Mouse (Mus musculus): Measurements from ENCODE around the gene Dcp1b. TPM values are rescaled to one million over a fixed set of nuclear protein-coding genes. Genes with fewer than 3 reads are reported as not detected.

Dcp1b gene
- polyA plus RNA-seq, 1 experiment = 1.7 TPM

DNA sequence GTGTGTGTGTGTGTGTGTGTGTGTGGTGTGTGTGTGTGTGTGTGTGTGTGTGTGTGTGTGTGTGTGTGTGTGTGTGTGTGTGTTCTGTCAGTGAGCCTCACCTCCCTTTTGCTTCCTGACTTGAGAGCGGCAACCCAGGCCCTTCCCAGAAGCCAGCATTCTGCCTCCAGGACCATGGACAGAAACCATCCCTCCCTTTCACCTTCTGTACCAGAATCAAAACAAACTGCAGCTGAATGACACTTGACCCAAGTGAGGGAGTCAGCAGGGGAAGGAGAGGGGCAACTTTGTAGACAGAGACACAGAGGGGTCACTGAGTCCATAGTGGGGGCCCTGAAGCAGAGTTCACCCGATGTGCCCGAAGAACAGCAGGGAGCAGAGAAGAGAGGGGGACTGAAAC, 58.0 kb downstream of the Dcp1b start:
- H3K36me3 ChIP-seq (ENCODE audit: control insufficient read depth, insufficient read depth) = no peaks in the 10 kb centered on the region
- H3ac ChIP-seq (ENCODE audit: control insufficient read depth, insufficient read length, low read depth) = no peak overlapping the region
- TF ChIP-seq MAX (IDR thresholded peaks at IDR 0.05) = no peak
- TF ChIP-seq USF1 (IDR thresholded peaks at IDR 0.05; ENCODE audit: low read depth) = no peak
- no peak for TF ChIP-seq MYOD1 (IDR thresholded peaks at IDR 0.05; ENCODE audit: control insufficient read depth, insufficient read length, low read depth)
- TF ChIP-seq MYOG (IDR thresholded peaks at IDR 0.05; ENCODE audit: control insufficient read depth, extremely low read depth, insufficient read length) = no peak
- TF ChIP-seq CTCF (IDR thresholded peaks at IDR 0.05; ENCODE audit: control insufficient read depth, insufficient read depth, insufficient read length) = no peak
- no peak for TF ChIP-seq CEBPB (IDR thresholded peaks at IDR 0.05; ENCODE audit: low read depth)
- no peak for TF ChIP-seq FOSL1 (IDR thresholded peaks at IDR 0.05; ENCODE audit: insufficient read depth, low read length, poor library complexity, severe bottlenecking)
- H3K79me2 ChIP-seq (ENCODE audit: control insufficient read depth, insufficient read depth) = no peaks in the 10 kb centered on the region
- H3K4me3 ChIP-seq (ENCODE audit: insufficient read depth, poor library complexity, severe bottlenecking) = no peak overlapping the region
- no peaks in the 10 kb centered on the region for H3K79me3 ChIP-seq (ENCODE audit: low read depth)
- H3K27me3 ChIP-seq (ENCODE audit: control insufficient read depth, insufficient read depth, insufficient read length) = peaks cover 11% of the 10 kb centered on the region

DNA sequence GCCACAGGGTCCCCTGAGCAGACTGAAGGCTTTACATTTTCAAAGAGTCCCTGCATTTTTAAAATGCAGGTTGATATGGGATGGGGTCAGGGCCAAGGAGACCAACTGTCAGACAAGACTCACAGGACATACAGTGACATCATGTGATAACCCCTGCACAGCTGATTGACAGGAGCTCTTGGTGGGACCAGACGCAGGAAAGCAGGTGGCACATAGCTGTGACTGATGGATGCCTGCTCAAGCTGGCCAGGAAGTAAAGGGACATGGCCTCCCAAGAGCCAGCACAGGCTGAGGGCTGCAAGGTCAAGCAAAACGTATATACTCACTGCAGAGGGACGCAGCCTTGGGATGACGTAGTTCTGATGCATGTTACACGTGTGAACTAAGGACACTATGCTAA, 60.4 kb downstream of the Dcp1b start:
- Histone ChIP-seq H3ac (ENCODE audit: control insufficient read depth, insufficient read length, low read depth) (no peak overlapping the region), H3K27me3 (ENCODE audit: control insufficient read depth, insufficient read depth, insufficient read length) (peaks cover 19% of the 10 kb centered on the region), H3K79me2 (ENCODE audit: control insufficient read depth, insufficient read depth) (no peaks in the 10 kb centered on the region), H3K36me3 (ENCODE audit: control insufficient read depth, insufficient read depth) (no peaks in the 10 kb centered on the region), H3K4me3 (ENCODE audit: insufficient read depth, poor library complexity, severe bottlenecking) (no peak overlapping the region), H3K79me3 (ENCODE audit: low read depth) (no peaks in the 10 kb centered on the region)
- no peak for TF ChIP-seq CEBPB (IDR thresholded peaks at IDR 0.05; ENCODE audit: low read depth)
- TF ChIP-seq CTCF (IDR thresholded peaks at IDR 0.05; ENCODE audit: control insufficient read depth, insufficient read depth, insufficient read length) = no peak
- no peak for TF ChIP-seq MYOD1 (IDR thresholded peaks at IDR 0.05; ENCODE audit: control insufficient read depth, insufficient read length, low read depth)
- no peak for TF ChIP-seq MAX (IDR thresholded peaks at IDR 0.05)
- no peak for TF ChIP-seq FOSL1 (IDR thresholded peaks at IDR 0.05; ENCODE audit: insufficient read depth, low read length, poor library complexity, severe bottlenecking)
- TF ChIP-seq USF1 (IDR thresholded peaks at IDR 0.05; ENCODE audit: low read depth) = no peak
- TF ChIP-seq MYOG (IDR thresholded peaks at IDR 0.05; ENCODE audit: control insufficient read depth, extremely low read depth, insufficient read length) = no peak

DNA sequence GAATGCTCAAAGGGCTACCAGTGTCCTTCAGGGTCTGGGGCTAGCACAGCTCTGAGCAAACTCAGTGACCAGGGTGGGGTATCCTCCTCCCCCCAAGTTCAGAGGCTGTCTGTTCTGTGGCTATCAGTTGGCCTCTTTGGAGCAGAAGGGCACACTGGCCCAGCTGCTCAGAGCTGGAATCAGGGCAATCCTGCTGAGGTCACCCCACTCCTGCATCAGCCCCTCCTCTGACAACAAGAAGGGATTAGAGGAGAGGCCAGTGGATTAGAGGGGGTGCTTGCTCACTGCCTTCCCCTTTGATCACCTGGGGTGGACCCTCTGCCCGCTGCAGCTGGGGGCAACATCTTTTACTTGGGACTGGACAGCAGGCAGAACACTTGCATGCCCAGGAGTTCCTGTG, 61.2 kb downstream of the Dcp1b start, which contains the start of gene Cacna2d4:
Cacna2d4 (plus strand) TSS at position 286 of the 400 bp plus-strand sequence.
- Histone ChIP-seq H3K79me3 (ENCODE audit: low read depth) (no peaks in the 10 kb centered on the region), H3K36me3 (ENCODE audit: control insufficient read depth, insufficient read depth) (no peaks in the 10 kb centered on the region), H3K4me3 (ENCODE audit: insufficient read depth, poor library complexity, severe bottlenecking) (no peak within 1 kb of the TSS), H3K79me2 (ENCODE audit: control insufficient read depth, insufficient read depth) (no peaks in the 10 kb centered on the region), H3K27me3 (ENCODE audit: control insufficient read depth, insufficient read depth, insufficient read length) (peaks cover 24% of the 10 kb centered on the region), H3ac (ENCODE audit: control insufficient read depth, insufficient read length, low read depth) (no peak within 1 kb of the TSS)
- TF ChIP-seq USF1 (IDR thresholded peaks at IDR 0.05; ENCODE audit: low read depth) (no peak), FOSL1 (IDR thresholded peaks at IDR 0.05; ENCODE audit: insufficient read depth, low read length, poor library complexity, severe bottlenecking) (no peak)

DNA sequence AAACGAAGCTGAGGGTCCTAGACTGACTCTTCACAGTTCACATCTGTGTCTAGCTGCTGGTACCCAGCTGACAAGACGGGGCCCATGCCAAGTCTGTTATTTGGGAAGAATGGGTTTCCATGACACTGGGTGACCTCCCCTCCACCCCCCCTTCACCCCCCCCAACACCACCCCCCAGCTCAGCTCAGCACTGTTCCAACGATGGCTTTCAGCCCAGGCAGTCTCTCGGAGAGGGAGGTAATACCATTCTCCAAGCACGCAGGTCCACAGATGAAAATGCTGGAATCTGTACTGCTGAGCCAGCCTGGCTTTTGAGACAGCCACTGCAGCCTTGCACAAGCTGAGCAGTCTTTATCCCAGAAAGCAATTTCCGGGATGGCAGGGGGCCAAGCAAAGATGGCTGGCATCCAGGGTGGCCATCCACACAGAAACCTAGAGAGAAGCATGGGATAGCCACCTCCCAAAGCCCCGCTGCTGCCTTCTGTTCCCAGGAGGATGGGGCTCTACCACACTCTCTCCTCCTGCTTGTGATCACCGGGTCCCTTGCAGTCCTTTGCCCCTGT, 62.5 kb downstream of the Dcp1b start:
- Histone ChIP-seq H3K79me2 (ENCODE audit: control insufficient read depth, insufficient read depth) (no peaks in the 10 kb centered on the region), H3K27me3 (ENCODE audit: control insufficient read depth, insufficient read depth, insufficient read length) (peaks cover 36% of the 10 kb centered on the region), H3K79me3 (ENCODE audit: low read depth) (no peaks in the 10 kb centered on the region), H3ac (ENCODE audit: control insufficient read depth, insufficient read length, low read depth) (no peak overlapping the region), H3K4me3 (ENCODE audit: insufficient read depth, poor library complexity, severe bottlenecking) (no peak overlapping the region), H3K36me3 (ENCODE audit: control insufficient read depth, insufficient read depth) (no peaks in the 10 kb centered on the region)
- TF ChIP-seq MYOG (IDR thresholded peaks at IDR 0.05; ENCODE audit: control insufficient read depth, extremely low read depth, insufficient read length) (no peak), CTCF (IDR thresholded peaks at IDR 0.05; ENCODE audit: control insufficient read depth, insufficient read depth, insufficient read length) (no peak), CEBPB (IDR thresholded peaks at IDR 0.05; ENCODE audit: low read depth) (no peak), MAX (IDR thresholded peaks at IDR 0.05) (no peak), MYOD1 (IDR thresholded peaks at IDR 0.05; ENCODE audit: control insufficient read depth, insufficient read length, low read depth) (no peak), FOSL1 (IDR thresholded peaks at IDR 0.05; ENCODE audit: insufficient read depth, low read length, poor library complexity, severe bottlenecking) (no peak), USF1 (IDR thresholded peaks at IDR 0.05; ENCODE audit: low read depth) (no peak)

DNA sequence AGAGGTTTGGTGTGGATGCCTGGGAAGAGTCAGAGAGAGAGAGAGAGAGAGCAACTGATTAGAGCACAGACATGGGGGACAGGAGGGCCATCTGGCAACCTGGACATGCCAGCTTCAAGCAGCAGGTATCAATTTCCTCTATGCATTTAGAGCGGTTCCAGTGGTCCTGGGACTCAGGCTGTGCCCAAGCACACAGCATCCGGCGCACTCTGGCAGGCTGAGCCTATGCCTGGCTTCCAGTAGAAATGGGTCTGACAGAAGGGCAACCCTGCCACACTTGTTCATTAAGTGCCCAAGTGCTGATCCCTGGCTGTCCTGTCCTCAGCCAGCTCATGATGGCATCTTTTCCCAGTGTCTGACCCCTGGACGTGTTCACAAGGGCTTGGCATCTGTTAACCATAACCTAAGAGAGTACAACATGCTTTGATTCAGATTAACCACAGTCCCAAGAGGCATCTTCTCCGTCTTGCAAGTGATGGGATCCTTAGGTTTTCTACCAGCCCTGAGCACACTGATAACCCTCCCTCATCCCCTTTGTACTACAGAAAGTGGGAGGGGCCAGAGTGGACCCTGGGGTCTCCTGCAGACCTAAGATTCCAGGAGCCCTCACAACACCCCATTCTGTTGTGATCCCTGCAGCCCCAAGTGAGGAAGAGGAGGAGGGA, 64.4 kb downstream of the Dcp1b start:
- TF ChIP-seq MYOG (IDR thresholded peaks at IDR 0.05; ENCODE audit: control insufficient read depth, extremely low read depth, insufficient read length) = no peak
- no peaks in the 10 kb centered on the region for H3K79me2 ChIP-seq (ENCODE audit: control insufficient read depth, insufficient read depth)
- peaks cover 36% of the 10 kb centered on the region for H3K27me3 ChIP-seq (ENCODE audit: control insufficient read depth, insufficient read depth, insufficient read length)
- H3K36me3 ChIP-seq (ENCODE audit: control insufficient read depth, insufficient read depth) = no peaks in the 10 kb centered on the region
- no peak overlapping the region for H3ac ChIP-seq (ENCODE audit: control insufficient read depth, insufficient read length, low read depth)
- H3K79me3 ChIP-seq (ENCODE audit: low read depth) = no peaks in the 10 kb centered on the region
- no peak overlapping the region for H3K4me3 ChIP-seq (ENCODE audit: insufficient read depth, poor library complexity, severe bottlenecking)

DNA sequence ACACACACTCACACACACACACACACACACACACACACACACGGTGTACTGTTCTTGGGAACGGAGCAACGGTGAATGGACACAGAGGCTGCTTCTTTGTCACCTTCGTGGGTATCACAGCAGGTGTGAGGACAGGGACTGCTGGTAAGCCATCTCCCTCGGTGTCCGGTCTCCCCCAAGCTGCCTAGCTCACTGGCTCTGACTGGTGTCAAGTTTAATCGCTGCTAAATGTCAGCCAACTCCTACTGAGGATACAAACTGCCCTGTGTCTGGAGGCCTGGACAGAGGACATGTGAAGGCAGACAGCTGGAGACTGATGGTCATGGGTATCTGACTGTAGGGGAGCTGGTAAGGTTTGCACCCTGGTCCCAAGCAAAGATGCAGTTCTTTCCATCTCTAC, 65.2 kb downstream of the Dcp1b start:
- Histone ChIP-seq H3K79me2 (ENCODE audit: control insufficient read depth, insufficient read depth) (no peaks in the 10 kb centered on the region), H3K27me3 (ENCODE audit: control insufficient read depth, insufficient read depth, insufficient read length) (peaks cover 36% of the 10 kb centered on the region), H3K36me3 (ENCODE audit: control insufficient read depth, insufficient read depth) (no peaks in the 10 kb centered on the region), H3K4me3 (ENCODE audit: insufficient read depth, poor library complexity, severe bottlenecking) (no peak overlapping the region), H3K79me3 (ENCODE audit: low read depth) (no peaks in the 10 kb centered on the region), H3ac (ENCODE audit: control insufficient read depth, insufficient read length, low read depth) (no peak overlapping the region)
- TF ChIP-seq USF1 (IDR thresholded peaks at IDR 0.05; ENCODE audit: low read depth) (no peak), CEBPB (IDR thresholded peaks at IDR 0.05; ENCODE audit: low read depth) (no peak), FOSL1 (IDR thresholded peaks at IDR 0.05; ENCODE audit: insufficient read depth, low read length, poor library complexity, severe bottlenecking) (no peak), MYOG (IDR thresholded peaks at IDR 0.05; ENCODE audit: control insufficient read depth, extremely low read depth, insufficient read length) (no peak), MYOD1 (IDR thresholded peaks at IDR 0.05; ENCODE audit: control insufficient read depth, insufficient read length, low read depth) (no peak), MAX (IDR thresholded peaks at IDR 0.05) (no peak), CTCF (IDR thresholded peaks at IDR 0.05; ENCODE audit: control insufficient read depth, insufficient read depth, insufficient read length) (no peak)
